Mouse (Mus musculus) MEL (cell line): ENCODE results near the gene Antxr1.

Experiments used
- CHD2 ChIP-seq: IDR thresholded peaks from 2 replicates; pipeline ENCODE4 v1.6.1; 2011; ENCODE audit warnings: low read length, improper control_type of control experiment
- CTCF ChIP-seq, 3 experiments: IDR thresholded peaks in 2 of 3; conservative IDR thresholded peaks in 1 of 3; 2 replicates each; pipeline ENCODE4 v1.5.1; 2011 to 2012; ENCODE audit warnings: low read length in 3 of 3, low read depth in 2 of 3, mild to moderate bottlenecking in 2 of 3, improper control_type of control experiment in 1 of 3, inconsistent platforms in 1 of 3, mixed read lengths in 1 of 3, moderate library complexity in 1 of 3; ENCODE audit not compliant: control insufficient read depth in 1 of 3, insufficient read depth in 1 of 3, poor library complexity in 1 of 3, severe bottlenecking in 1 of 3

- TF ChIP-seq CHD2: no peak
- no peak for TF ChIP-seq CTCF (IDR thresholded peaks at IDR 0.05 in 2 of 3, conservative IDR thresholded peaks at IDR 0.05 in 1 of 3; ENCODE audit: control insufficient read depth in 1 of 3, insufficient read depth in 1 of 3, low read depth in 2 of 3, low read length in 3 of 3, poor library complexity in 1 of 3, severe bottlenecking in 1 of 3)
These were observed 211.6 kb downstream of the Antxr1 start for GRCm38 (mm10) chr6:87123973-87124372.
